Mouse (Mus musculus) embryonic facial prominence, embryonic 11.5 days (tissue): ENCODE measurements around the gene Gm12184. TPM values are rescaled to one million over a fixed set of nuclear protein-coding genes. Genes with fewer than 3 reads are reported as not detected.
A peak's percentile ranks its signal among the peaks of the same experiment; 100 is the strongest.
"Not testable (repeated sequence)": the region's sequence is repeated elsewhere in the genome, so short reads cannot be mapped to it uniquely, and the experiment has no call there.

Source experiments
- ATAC-seq: fragments of 200-750 bp; cut with Nextera tagmentation; replicated peaks from 2 replicates; pipeline ENCODE4 v1.8.0; 2017; ENCODE audit warnings: low read depth; ENCODE audit not compliant: insufficient number of reproducible peaks, low FRiP score, low TSS enrichment
- DNase-seq: peaks from one replicate; pipeline ENCODE4 v3.0.0-alpha.2; 2015; ENCODE audit warnings: low spot score
- H3K27ac ChIP-seq: fragments of 300-500 bp; sonication (generic); replicated peaks from 2 replicates; pipeline ENCODE4 v1.5.1; 2014; ENCODE audit warnings: mild to moderate bottlenecking, low read depth, low read length, control low read depth
- H3K27me3 ChIP-seq: fragments of 300-500 bp; sonication (generic); 2 replicates; pipeline ENCODE4 v1.6.1; 2014; ENCODE audit warnings: mild to moderate bottlenecking, low read length, moderate library complexity, mixed read lengths; ENCODE audit not compliant: control insufficient read depth, insufficient read depth
- H3K36me3 ChIP-seq: fragments of 300-500 bp; sonication (generic); replicated peaks from 2 replicates; pipeline ENCODE4 v1.6.1; 2014; ENCODE audit warnings: low read depth, mild to moderate bottlenecking, low read length, moderate library complexity, mixed read lengths; ENCODE audit not compliant: control insufficient read depth, insufficient read depth
- H3K4me1 ChIP-seq: fragments of 300-500 bp; sonication (generic); 2 replicates; pipeline ENCODE4 v1.6.1; 2014; ENCODE audit warnings: low read length, mixed read lengths; ENCODE audit not compliant: control insufficient read depth, insufficient read depth
- H3K4me2 ChIP-seq: fragments of 300-500 bp; sonication (generic); 2 replicates; pipeline ENCODE4 v1.6.1; 2014; ENCODE audit warnings: low read depth, mild to moderate bottlenecking, control low read depth, low read length, moderate library complexity
- H3K4me3 ChIP-seq: fragments of 300-500 bp; sonication (generic); 2 replicates; pipeline ENCODE4 v1.5.1; 2014; ENCODE audit warnings: low read depth, low read length, control low read depth
- H3K9ac ChIP-seq: fragments of 300-500 bp; sonication (generic); replicated peaks from 2 replicates; pipeline ENCODE4 v1.6.1; 2014; ENCODE audit warnings: mild to moderate bottlenecking, control low read depth, low read length
- H3K9me3 ChIP-seq: fragments of 300-500 bp; sonication (generic); replicated peaks from 2 replicates; pipeline ENCODE4 v1.6.1; 2016; ENCODE audit warnings: mild to moderate bottlenecking, low read length, inconsistent platforms, mixed read lengths; ENCODE audit not compliant: control insufficient read depth
- WGBS: fragments of 180-500 bp; shearing (Covaris S2); extraction: QIAGEN DNeasy Blood & Tissue Kit; methylation state at CpG from one replicate; pipeline ENCODE4 v1.1.7; 2014; 5-methylcytosine and 5-hydroxymethylcytosine counted together
- polyA plus RNA-seq: library from polyadenylated mRNA; unstranded; fragments of >200 nt; fragmentation: Nextera tagmentation; extraction: Ambion mirVana; gene quantifications from 2 replicates; pipeline ENCODE4 v1.2.1, GENCODE M21; 2014

Gm12184 gene
- 7.7 and 14.0 TPM in 2 replicates for polyA plus RNA-seq

DNA sequence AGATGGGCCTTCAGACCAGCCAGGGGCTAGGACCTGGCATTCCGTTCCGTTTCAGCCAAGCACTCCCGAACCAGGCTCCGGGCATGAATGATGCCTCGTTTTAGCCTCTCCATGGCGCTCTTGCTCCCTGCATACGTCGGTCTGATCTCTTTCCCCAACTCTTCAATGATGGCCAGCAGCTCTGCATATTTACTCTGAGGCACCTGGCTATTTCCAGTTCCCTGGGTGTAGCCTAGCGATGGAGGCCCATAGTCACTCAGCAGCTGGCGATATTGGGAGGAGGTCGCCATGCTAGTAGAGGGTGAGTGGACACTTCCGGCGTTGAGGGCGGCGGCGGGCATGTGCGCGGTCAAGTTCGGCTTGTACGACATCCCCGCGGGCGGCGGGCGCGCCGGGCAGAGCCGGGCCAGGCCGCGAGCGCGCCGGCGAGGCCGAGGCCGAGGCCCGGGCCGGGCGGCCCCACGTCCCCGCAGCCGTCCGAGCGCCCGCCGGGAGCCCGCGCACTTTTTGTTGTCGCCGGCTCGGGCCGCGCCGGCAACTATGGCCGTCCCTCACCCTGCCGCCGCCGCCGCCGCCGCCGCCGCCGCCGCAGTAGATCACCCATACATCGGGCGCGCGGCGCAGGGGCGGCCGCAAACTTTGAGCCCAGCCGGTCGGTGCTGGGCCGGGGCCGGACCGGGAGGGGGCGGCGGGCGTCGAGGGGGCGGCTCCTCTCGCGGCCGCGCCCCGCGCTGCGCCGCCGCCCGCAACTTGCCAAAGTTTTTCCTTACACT, at the start of gene Gm12184, which contains the start of gene Trim7:
TSS of gene Gm12184 (minus strand) at position 677 of the 773 bp plus-strand sequence.
TSS of gene Trim7 (plus strand) at position 162 of the 773 bp plus-strand sequence.
- H3K27me3 ChIP-seq, DNase-seq, H3K27ac ChIP-seq, H3K36me3 ChIP-seq, H3K9me3 ChIP-seq, H3K4me1 ChIP-seq: not testable (repeated sequence)
- Histone ChIP-seq H3K9ac (peak within 1 kb of the TSS; percentile 37; the same call in 1 of the 2 replicates), H3K4me2 (peak within 1 kb of the TSS; percentile 43), H3K4me3 (peak within 1 kb of the TSS; percentile 40)
- under 1% methylated on average over 28 of the region's 92 CpGs for WGBS
- peak; percentile 68 for ATAC-seq

DNA sequence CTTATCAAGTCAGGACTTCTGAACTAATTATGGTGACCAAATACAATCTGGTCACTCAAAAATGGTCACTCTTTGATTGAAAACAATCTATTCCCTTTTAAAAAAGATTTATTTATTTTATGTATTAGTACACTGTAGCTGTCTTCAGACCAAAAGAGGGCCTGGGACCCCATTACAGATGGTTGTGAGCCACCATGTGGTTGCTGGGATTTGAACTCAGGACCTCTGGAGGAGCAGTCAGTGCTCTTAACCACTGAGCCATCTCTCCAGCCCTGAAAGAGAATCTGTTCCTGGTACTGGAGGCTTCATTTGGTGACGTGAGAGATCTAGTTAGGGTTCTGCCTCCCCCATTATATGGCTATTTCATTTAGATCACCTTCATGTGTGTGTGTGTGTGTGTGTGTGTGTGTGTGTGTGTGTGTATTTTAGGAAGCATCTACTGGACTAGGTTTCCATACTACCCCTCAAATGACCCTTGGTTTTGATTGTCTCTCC, 48.9 kb upstream of the Gm12184 start:
- not testable (repeated sequence) for H3K36me3 ChIP-seq, H3K4me1 ChIP-seq, H3K27ac ChIP-seq, DNase-seq, H3K4me3 ChIP-seq, H3K9me3 ChIP-seq, H3K27me3 ChIP-seq, ATAC-seq, H3K9ac ChIP-seq, H3K4me2 ChIP-seq
- 67% methylated on average over 1 of the region's 1 CpGs for WGBS

DNA sequence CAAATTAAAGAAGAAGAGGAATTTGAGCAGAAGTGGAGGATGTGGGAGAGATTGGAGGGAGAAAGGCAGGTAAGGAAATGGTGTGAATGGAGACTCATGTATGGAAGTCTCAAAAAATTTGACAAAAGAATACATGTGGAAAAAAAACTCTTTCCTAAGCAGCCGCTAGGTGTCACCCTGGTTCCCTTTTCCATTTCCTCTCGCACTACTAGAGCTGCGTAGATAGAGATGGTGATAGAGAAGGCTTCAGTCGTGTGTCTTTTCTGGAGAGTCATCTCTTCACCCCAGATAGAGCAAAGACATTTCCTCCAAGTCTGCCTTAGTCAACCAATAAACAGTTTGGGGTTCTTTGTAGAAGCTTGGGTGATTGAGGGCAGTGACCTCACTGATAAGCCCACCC, 48.0 kb upstream of the Gm12184 start:
- Histone ChIP-seq H3K36me3 (no peaks in the 10 kb centered on the region), H3K4me3 (no peak overlapping the region), H3K27me3 (no peaks in the 10 kb centered on the region), H3K9ac (no peak overlapping the region), H3K9me3 (no peaks in the 10 kb centered on the region), H3K4me1 (no peaks in the 10 kb centered on the region), H3K27ac (no peak overlapping the region), H3K4me2 (no peak overlapping the region)
- no peak for ATAC-seq
- DNase-seq: peak; percentile 72
- 2% methylated on average over 4 of the region's 4 CpGs for WGBS

DNA sequence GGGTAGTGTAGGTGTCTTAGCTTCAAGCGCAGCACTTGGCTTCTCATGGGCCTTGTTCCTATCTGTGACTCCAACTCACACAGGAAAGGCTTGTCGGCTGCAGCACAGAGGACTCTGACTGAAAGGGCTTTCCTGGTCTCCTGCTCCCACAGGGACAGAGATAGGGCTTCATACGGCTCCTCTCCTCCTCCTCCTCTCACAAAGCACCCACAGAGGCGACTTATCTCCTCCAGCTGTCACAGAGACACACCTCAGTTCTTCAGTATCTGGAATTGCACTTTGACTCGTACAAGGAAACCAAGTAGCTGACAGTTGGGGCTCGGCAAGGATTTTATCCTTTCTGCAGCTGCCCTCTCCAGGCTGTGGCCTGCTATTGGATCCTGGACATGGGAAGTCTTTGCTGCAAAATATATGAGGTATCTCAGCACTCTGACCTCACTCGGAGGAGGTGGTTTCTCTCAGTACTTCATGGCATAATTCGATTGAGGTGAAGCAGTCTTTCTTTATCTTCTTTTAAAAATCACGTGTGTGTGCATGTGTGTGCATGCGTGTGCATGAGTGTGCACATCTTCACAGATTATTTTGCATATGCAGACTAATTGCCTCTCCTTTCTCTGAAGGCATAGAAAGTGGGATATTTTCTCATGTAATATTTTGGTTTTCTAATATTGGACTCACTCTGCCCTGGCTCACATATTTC, 47.3 kb upstream of the Gm12184 start:
- H3K27me3 ChIP-seq: no peaks in the 10 kb centered on the region
- DNase-seq: no peak
- no peak overlapping the region for H3K4me3 ChIP-seq
- no peaks in the 10 kb centered on the region for H3K36me3 ChIP-seq
- no peaks in the 10 kb centered on the region for H3K4me1 ChIP-seq
- no peak overlapping the region for H3K9ac ChIP-seq
- ATAC-seq: no peak
- H3K27ac ChIP-seq: no peak overlapping the region
- no peak overlapping the region for H3K4me2 ChIP-seq
- 78% methylated on average over 10 of the region's 10 CpGs for WGBS
- H3K9me3 ChIP-seq: no peaks in the 10 kb centered on the region

DNA sequence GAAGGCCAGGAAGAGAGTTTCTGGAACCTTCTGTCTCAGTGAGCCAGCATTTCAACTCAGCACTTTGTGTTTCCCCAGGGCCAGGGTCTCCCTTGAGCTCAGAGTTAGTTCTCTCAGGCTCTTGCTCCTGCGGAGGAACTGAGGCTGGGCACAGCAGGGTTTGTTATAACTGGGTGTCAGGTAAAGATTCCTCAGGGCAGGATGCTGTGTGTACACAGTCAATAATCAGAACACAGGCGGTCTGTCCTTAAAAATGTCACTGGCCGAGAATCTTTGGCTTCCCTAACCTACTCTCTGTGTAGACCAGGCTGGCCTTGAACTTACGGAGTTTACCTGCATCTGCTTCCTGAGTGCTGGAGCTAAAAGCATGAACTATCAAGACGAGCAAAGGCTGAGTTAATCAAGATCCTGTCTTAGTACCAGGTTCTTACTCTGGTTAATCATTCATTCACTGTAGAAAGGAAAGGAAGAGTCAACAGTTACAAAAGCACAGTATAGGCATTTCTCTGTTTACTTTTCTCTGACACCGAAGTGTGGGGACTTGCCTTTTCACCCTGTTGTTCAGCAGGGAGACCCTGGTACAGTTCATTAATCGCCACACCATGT, 46.3 kb upstream of the Gm12184 start:
- Histone ChIP-seq H3K27me3 (no peaks in the 10 kb centered on the region), H3K36me3 (no peaks in the 10 kb centered on the region), H3K4me1 (no peaks in the 10 kb centered on the region), H3K9ac (no peak overlapping the region), H3K9me3 (no peaks in the 10 kb centered on the region), H3K27ac (no peak overlapping the region), H3K4me3 (no peak overlapping the region), H3K4me2 (no peak overlapping the region)
- 85% methylated on average over 7 of the region's 7 CpGs for WGBS
- no peak for ATAC-seq
- no peak for DNase-seq

- H3K27ac ChIP-seq: no peak overlapping the region
- no peak; the same call in 1 of the 2 replicates for ATAC-seq
- 6% methylated on average over 17 of the region's 17 CpGs for WGBS
- H3K4me3 ChIP-seq: peak overlapping the region; percentile 26
- H3K27me3 ChIP-seq: no peaks in the 10 kb centered on the region
- no peaks in the 10 kb centered on the region for H3K36me3 ChIP-seq
- no peaks in the 10 kb centered on the region for H3K4me1 ChIP-seq
- no peaks in the 10 kb centered on the region for H3K9me3 ChIP-seq
- H3K4me2 ChIP-seq: peak overlapping the region; percentile 65
- H3K9ac ChIP-seq: peak overlapping the region; percentile 47
- DNase-seq: peak; percentile 13
These were observed 45.5 kb upstream of the Gm12184 start for GRCm38 (mm10) chr11:48871817-48872541.

DNA sequence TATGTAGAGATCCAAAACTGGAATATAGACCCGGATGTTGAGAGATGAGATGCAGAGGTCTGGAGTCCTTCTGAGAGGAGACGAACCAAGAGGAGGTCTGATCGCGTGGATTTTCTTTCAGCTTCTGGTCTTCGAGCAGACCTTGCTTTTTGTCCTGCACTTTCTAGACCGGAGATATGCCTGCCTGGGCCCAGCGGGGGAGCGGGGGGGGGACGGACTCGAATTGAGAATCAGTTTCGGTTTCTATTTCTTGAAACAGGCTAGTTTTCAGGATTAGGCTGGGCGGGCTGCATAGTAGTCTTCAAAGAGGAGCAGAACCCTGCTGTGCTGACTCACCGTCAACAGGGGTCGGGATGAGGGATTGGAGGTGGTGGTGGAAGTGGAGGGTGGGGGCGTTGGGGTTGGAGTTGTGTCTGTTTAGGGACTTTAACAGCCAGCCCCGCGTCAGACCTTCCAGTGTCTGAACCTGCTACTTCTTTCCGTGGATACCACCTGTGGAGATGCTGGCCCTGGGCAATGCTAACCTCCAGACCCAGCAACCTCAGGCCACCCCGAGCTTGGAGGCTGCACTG, 44.8 kb upstream of the Gm12184 start, which contains the start of gene Irgm1:
TSS of gene Irgm1 (minus strand) at position 483 of the 572 bp plus-strand sequence.
- Histone ChIP-seq H3K9me3 (no peaks in the 10 kb centered on the region), H3K27me3 (no peaks in the 10 kb centered on the region), H3K4me3 (peak within 1 kb of the TSS; percentile 26), H3K27ac (no peak within 1 kb of the TSS), H3K4me2 (peak within 1 kb of the TSS; percentile 65), H3K36me3 (no peaks in the 10 kb centered on the region), H3K4me1 (no peaks in the 10 kb centered on the region), H3K9ac (peak within 1 kb of the TSS; percentile 47)
- peak; percentile 50 for ATAC-seq
- peak; percentile 60 for DNase-seq
- WGBS: 3% methylated on average over 19 of the region's 19 CpGs
